Mouse (Mus musculus) bone marrow macrophage, adult 2 months (primary cell): ENCODE data around the gene Rxfp4.

Experiments used
- CTCF ChIP-seq: IDR thresholded peaks from 2 replicates; pipeline ENCODE4 v1.5.1; 2012; ENCODE audit warnings: low read depth, mild to moderate bottlenecking, low read length, moderate library complexity
- POLR2A ChIP-seq: IDR thresholded peaks from 2 replicates; pipeline ENCODE4 v1.6.1; 2012; ENCODE audit warnings: mild to moderate bottlenecking, low read depth, low read length, borderline replicate concordance

DNA sequence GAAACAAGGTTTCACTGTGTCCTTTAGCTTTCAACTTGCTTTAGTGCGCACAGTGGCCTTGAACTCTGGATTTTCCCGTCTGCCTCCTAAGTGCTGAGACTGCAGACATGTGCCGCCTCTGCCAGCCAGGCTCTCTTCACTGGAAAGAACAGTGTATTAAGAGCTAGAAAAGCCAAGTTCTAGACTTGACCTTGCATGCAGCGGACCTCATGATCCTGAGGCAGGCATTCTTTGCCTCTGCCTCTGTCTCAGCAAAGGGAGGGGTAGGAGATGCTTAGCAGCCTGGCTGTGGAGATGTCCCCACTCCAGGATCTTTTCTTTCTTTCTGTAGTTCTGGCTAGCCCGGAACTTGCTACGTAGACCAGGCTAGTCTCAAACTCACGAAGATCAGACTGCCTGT lies 48.1 kb downstream of the Rxfp4 start:
- no peak for TF ChIP-seq CTCF
- no peak for TF ChIP-seq POLR2A
